8 mouse cellular contexts compared by ENCODE assay signal in the genomic region with DNA sequence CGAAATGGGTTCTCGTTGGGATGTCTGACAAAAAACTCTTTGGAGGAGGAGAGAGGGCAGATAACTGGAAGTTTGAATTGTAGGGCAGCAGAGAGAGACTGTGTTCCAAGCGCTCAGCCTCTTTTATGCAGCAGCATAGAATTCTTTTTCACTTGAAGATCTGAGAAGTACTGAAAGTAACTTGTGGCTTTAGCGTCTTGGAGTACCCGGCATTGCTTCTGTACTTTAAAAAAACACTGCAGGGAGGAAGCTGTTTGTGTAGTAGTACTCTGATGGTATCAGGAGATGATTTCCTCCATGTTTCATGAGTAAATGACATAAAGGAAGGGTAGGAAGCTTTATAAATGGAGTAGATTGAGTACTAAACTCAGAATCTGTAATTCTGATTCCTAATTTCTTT. TPM values are rescaled to one million over a fixed set of nuclear protein-coding genes. Genes with fewer than 3 reads are reported as not detected.
DNase-seq lines count a peak whose midpoint lies in the region; ATAC-seq and TF ChIP-seq lines count a peak whose summit lies in the region.

No protein-coding gene starts in this region.

- H3K4me3 ChIP-seq in kidney, adult 2 months (ENCODE audit: insufficient read depth, low read depth, low read length): peak overlapping the region; percentile 80
- peak overlapping the region; percentile 96 to 100 for H3K4me3 ChIP-seq in MEL (ENCODE audit: control insufficient read depth in 1 of 2, insufficient read depth in 1 of 2, low read depth in 2 of 2, low read length in 2 of 2)
- peak overlapping the region; percentile 82 for H3K4me3 ChIP-seq in hindbrain, embryonic 13.5 days
- H3K4me3 ChIP-seq in midbrain, embryonic 14.5 days (replicated peaks; ENCODE audit: low read depth, low read length): peak overlapping the region; percentile 99

- H3K9me3 ChIP-seq in MEL (replicated peaks; ENCODE audit: insufficient read depth, low read length): no peaks in the 10 kb centered on the region
- H3K9me3 ChIP-seq in hindbrain, embryonic 13.5 days: no peaks in the 10 kb centered on the region
- no peaks in the 10 kb centered on the region for H3K9me3 ChIP-seq in midbrain, embryonic 14.5 days (ENCODE audit: control insufficient read depth, low read length)

- TF ChIP-seq CTCF in kidney, adult 2 months (conservative IDR thresholded peaks at IDR 0.05; ENCODE audit: insufficient read depth, insufficient read length, low read depth, low read length): no peak
- no peak for TF ChIP-seq CTCF in MEL (IDR thresholded peaks at IDR 0.05 in 2 of 3, conservative IDR thresholded peaks at IDR 0.05 in 1 of 3; ENCODE audit: control insufficient read depth in 1 of 3, insufficient read depth in 1 of 3, low read depth in 2 of 3, low read length in 3 of 3, poor library complexity in 1 of 3, severe bottlenecking in 1 of 3)

- no peak for DNase-seq in kidney, adult 2 months
- no peak for DNase-seq in kidney, postnatal 25 days
- peak; percentile 66 for DNase-seq in MEL (ENCODE audit: low read depth, low spot score)
- DNase-seq in midbrain, embryonic 14.5 days: no peak
- no peak for DNase-seq in layer of hippocampus, adult 18-20 months (ENCODE audit: low spot score in 2 of 2)
- no peak for DNase-seq in cerebellum, adult 8-10 months

- no peaks in the 10 kb centered on the region for H3K27me3 ChIP-seq in kidney, adult 2 months (replicated peaks; ENCODE audit: control insufficient read depth, insufficient read depth, low read length)
- H3K27me3 ChIP-seq in MEL (ENCODE audit: control insufficient read depth in 1 of 2, insufficient read depth in 2 of 2, low read length in 2 of 2): no peaks in the 10 kb centered on the region
- peaks cover 4% of the 10 kb centered on the region; the same call in 1 of the 2 replicates for H3K27me3 ChIP-seq in hindbrain, embryonic 13.5 days
- no peaks in the 10 kb centered on the region for H3K27me3 ChIP-seq in midbrain, embryonic 14.5 days (ENCODE audit: control insufficient read depth, insufficient read depth, low read length)

- ATAC-seq in hindbrain, embryonic 13.5 days (ENCODE audit: low FRiP score): no peak
- no peak for ATAC-seq in midbrain, embryonic 14.5 days (ENCODE audit: low FRiP score, low TSS enrichment)
- no peak for ATAC-seq in cerebellum, adult (ENCODE audit: insufficient number of reproducible peaks, low FRiP score, low TSS enrichment)

- H3K4me1 ChIP-seq in kidney, adult 2 months (ENCODE audit: control insufficient read depth, insufficient read depth, low read length): no peaks in the 10 kb centered on the region
- peaks cover 3 to 12% of the 10 kb centered on the region in 2 experiments; a peak in 3 of 4 replicates for H3K4me1 ChIP-seq in MEL (ENCODE audit: control insufficient read depth in 1 of 2, insufficient read depth in 2 of 2, low read length in 2 of 2)
- peaks cover 32% of the 10 kb centered on the region for H3K4me1 ChIP-seq in hindbrain, embryonic 13.5 days (replicated peaks)
- peaks cover 17% of the 10 kb centered on the region for H3K4me1 ChIP-seq in midbrain, embryonic 14.5 days (ENCODE audit: control insufficient read depth, insufficient read depth, low read length)

- peaks cover 42% of the 10 kb centered on the region for H3K79me2 ChIP-seq in MEL (ENCODE audit: control insufficient read depth, insufficient read depth, low read length, poor library complexity)

- H3K27ac ChIP-seq in kidney, adult 2 months (ENCODE audit: insufficient read depth, low read depth, low read length): no peak overlapping the region
- peak overlapping the region; percentile 84 for H3K27ac ChIP-seq in MEL (ENCODE audit: control insufficient read depth, low read depth, low read length)
- H3K27ac ChIP-seq in hindbrain, embryonic 13.5 days: 0 out of 2 replicates have a peak overlapping the region, but pooled peaks have one; percentile 84
- H3K27ac ChIP-seq in midbrain, embryonic 14.5 days (replicated peaks; ENCODE audit: low read depth, low read length): no peak overlapping the region

- H3K4me2 ChIP-seq in hindbrain, embryonic 13.5 days: peak overlapping the region; percentile 88
- H3K4me2 ChIP-seq in midbrain, embryonic 14.5 days (ENCODE audit: low read length): peak overlapping the region; percentile 86

- no peak for TF ChIP-seq RAD21 in MEL (IDR thresholded peaks at IDR 0.05; ENCODE audit: low read depth, low read length)

- H3K36me3 ChIP-seq in kidney, adult 2 months (ENCODE audit: control insufficient read depth, insufficient read depth, low read length): no peaks in the 10 kb centered on the region
- peaks cover 5 to 12% of the 10 kb centered on the region in 2 experiments for H3K36me3 ChIP-seq in MEL (ENCODE audit: control insufficient read depth in 1 of 2, insufficient read depth in 2 of 2, low read length in 2 of 2)
- no peaks in the 10 kb centered on the region for H3K36me3 ChIP-seq in hindbrain, embryonic 13.5 days
- H3K36me3 ChIP-seq in midbrain, embryonic 14.5 days (ENCODE audit: control insufficient read depth, insufficient read depth, low read length): peaks cover 6% of the 10 kb centered on the region

- 0% methylated on average over 5 of the region's 5 CpGs for WGBS in kidney, adult 2 months
- 9% methylated on average over 5 of the region's 5 CpGs for WGBS in hindbrain, embryonic 13.5 days
- WGBS in midbrain, embryonic 14.5 days: 8% methylated on average over 5 of the region's 5 CpGs

- H3K9ac ChIP-seq in MEL (ENCODE audit: control insufficient read depth, low read depth, low read length, poor library complexity, severe bottlenecking): peak overlapping the region; percentile 89
- peak overlapping the region; percentile 97 for H3K9ac ChIP-seq in hindbrain, embryonic 13.5 days
- H3K9ac ChIP-seq in midbrain, embryonic 14.5 days (replicated peaks; ENCODE audit: low read length): peak overlapping the region; percentile 96

- no peak for TF ChIP-seq POLR2A in kidney, adult 2 months (IDR thresholded peaks at IDR 0.05; ENCODE audit: low read depth, low read length)
- no peak for TF ChIP-seq POLR2A in MEL (IDR thresholded peaks at IDR 0.05; ENCODE audit: control insufficient read depth in 1 of 2, insufficient read depth in 1 of 2, low read depth in 1 of 2, low read length in 2 of 2, poor library complexity in 1 of 2)

- no peak for TF ChIP-seq EP300 in MEL (IDR thresholded peaks at IDR 0.05; ENCODE audit: low read depth in 1 of 2, low read length in 2 of 2)

TF ChIP-seq in MEL, 35 proteins besides CTCF, POLR2A, EP300 and RAD21:
- TF ChIP-seq SIN3A (IDR thresholded peaks at IDR 0.05; ENCODE audit: low read length): no peak; the same call in none of the 2 replicates
- 0 out of 2 replicates have a peak, but pooled peaks have one; percentile 2 for TF ChIP-seq TBP (IDR thresholded peaks at IDR 0.05; ENCODE audit: low read depth, low read length)
- peak; percentile 72 for TF ChIP-seq ZNF384 (IDR thresholded peaks at IDR 0.05; ENCODE audit: low read depth, low read length)

RNA-seq across cellular contexts. Expression of a gene that starts 1.0 kb away (rescaled TPM):
- 7.8 and 10.9 TPM in 2 replicates for polyA plus RNA-seq in kidney, adult 2 months (2012; rRNA removed)
- total RNA-seq in MEL (2012; rRNA removed): 10.6 and 12.8 TPM in 2 replicates
- 10 to 100 TPM in 1 of 2 experiments, not detected in 1; 46.0 TPM for polyA plus RNA-seq in MEL (2012; ENCODE audit: insufficient read depth in 1 of 2, insufficient read length in 2 of 2, low read depth in 1 of 2, low replicate concordance in 2 of 2, missing spikeins in 1 of 2)
- polyA plus RNA-seq in hindbrain, embryonic 13.5 days (2015; fragmentation: Nextera tagmentation; extraction: Ambion mirVana): 71.2 and 74.3 TPM in 2 replicates
- polyA plus RNA-seq in midbrain, embryonic 14.5 days (2014; fragmentation: Nextera tagmentation; extraction: Ambion mirVana): 46.2 and 59.4 TPM in 2 replicates
- total RNA-seq in layer of hippocampus, adult 18-20 months (2021): 10 to 100 TPM; 60.9 to 61.1 TPM

RNA-seq across cellular contexts. Expression of a gene that starts 13.2 kb away (rescaled TPM):
- 8.1 and 13.1 TPM in 2 replicates for polyA plus RNA-seq in kidney, adult 2 months (2012; rRNA removed)
- 25.3 and 25.8 TPM in 2 replicates for total RNA-seq in MEL (2012; rRNA removed)
- polyA plus RNA-seq in MEL (2012; ENCODE audit: insufficient read depth in 1 of 2, insufficient read length in 2 of 2, low read depth in 1 of 2, low replicate concordance in 2 of 2, missing spikeins in 1 of 2): 10 to 100 TPM in 1 of 2 experiments, not detected in 1; 18.0 TPM
- 43.0 and 43.2 TPM in 2 replicates for polyA plus RNA-seq in hindbrain, embryonic 13.5 days (2015; fragmentation: Nextera tagmentation; extraction: Ambion mirVana)
- 34.4 and 35.0 TPM in 2 replicates for polyA plus RNA-seq in midbrain, embryonic 14.5 days (2014; fragmentation: Nextera tagmentation; extraction: Ambion mirVana)
- 10 to 100 TPM; 30.1 to 35.2 TPM for total RNA-seq in layer of hippocampus, adult 18-20 months (2021)

RNA-seq across cellular contexts. Expression of a gene that starts 57.6 kb away (rescaled TPM):
- 0.38 and 0.75 TPM in 2 replicates for polyA plus RNA-seq in kidney, adult 2 months (2012; rRNA removed)
- total RNA-seq in MEL (2012; rRNA removed): 18.1 and 26.4 TPM in 2 replicates
- 10 to 100 TPM in 1 of 2 experiments, not detected in 1; 29.6 TPM for polyA plus RNA-seq in MEL (2012; ENCODE audit: insufficient read depth in 1 of 2, insufficient read length in 2 of 2, low read depth in 1 of 2, low replicate concordance in 2 of 2, missing spikeins in 1 of 2)
- 6.1 and 7.4 TPM in 2 replicates for polyA plus RNA-seq in hindbrain, embryonic 13.5 days (2015; fragmentation: Nextera tagmentation; extraction: Ambion mirVana)
- polyA plus RNA-seq in midbrain, embryonic 14.5 days (2014; fragmentation: Nextera tagmentation; extraction: Ambion mirVana): 4.2 and 6.2 TPM in 2 replicates
- total RNA-seq in layer of hippocampus, adult 18-20 months (2021): 1 to 10 TPM in 1 of 2 experiments, under 1 TPM in 1; 0.79 to 1.2 TPM

RNA-seq across cellular contexts. Expression of a gene that starts 57.7 kb away (rescaled TPM):
- 0.25 and 0.29 TPM in 2 replicates for polyA plus RNA-seq in kidney, adult 2 months (2012; rRNA removed)
- 17.0 and 25.0 TPM in 2 replicates for total RNA-seq in MEL (2012; rRNA removed)
- polyA plus RNA-seq in MEL (2012; ENCODE audit: insufficient read depth in 1 of 2, insufficient read length in 2 of 2, low read depth in 1 of 2, low replicate concordance in 2 of 2, missing spikeins in 1 of 2): 10 to 100 TPM in 1 of 2 experiments, not detected in 1; 28.2 TPM
- 18.8 and 19.6 TPM in 2 replicates for polyA plus RNA-seq in hindbrain, embryonic 13.5 days (2015; fragmentation: Nextera tagmentation; extraction: Ambion mirVana)
- polyA plus RNA-seq in midbrain, embryonic 14.5 days (2014; fragmentation: Nextera tagmentation; extraction: Ambion mirVana): 11.0 and 19.4 TPM in 2 replicates
- under 1 TPM; 0.51 to 0.62 TPM for total RNA-seq in layer of hippocampus, adult 18-20 months (2021)

Comparison
In these comparisons a context has a peak if more than half of its experiments do, and no peak if none do; other contexts are left out.
1. H3K27ac ChIP-seq: peak in MEL (single experiment) and hindbrain, embryonic 13.5 days (single experiment); none in kidney, adult 2 months (single experiment) and midbrain, embryonic 14.5 days (single experiment).
2. Peak in every context shown above with its lines, with median percentiles within 50 percentile points of each other: H3K4me3 ChIP-seq and H3K9ac ChIP-seq.